Comparison of ENCODE assay signal across 8 mouse cellular contexts in the genomic region with DNA sequence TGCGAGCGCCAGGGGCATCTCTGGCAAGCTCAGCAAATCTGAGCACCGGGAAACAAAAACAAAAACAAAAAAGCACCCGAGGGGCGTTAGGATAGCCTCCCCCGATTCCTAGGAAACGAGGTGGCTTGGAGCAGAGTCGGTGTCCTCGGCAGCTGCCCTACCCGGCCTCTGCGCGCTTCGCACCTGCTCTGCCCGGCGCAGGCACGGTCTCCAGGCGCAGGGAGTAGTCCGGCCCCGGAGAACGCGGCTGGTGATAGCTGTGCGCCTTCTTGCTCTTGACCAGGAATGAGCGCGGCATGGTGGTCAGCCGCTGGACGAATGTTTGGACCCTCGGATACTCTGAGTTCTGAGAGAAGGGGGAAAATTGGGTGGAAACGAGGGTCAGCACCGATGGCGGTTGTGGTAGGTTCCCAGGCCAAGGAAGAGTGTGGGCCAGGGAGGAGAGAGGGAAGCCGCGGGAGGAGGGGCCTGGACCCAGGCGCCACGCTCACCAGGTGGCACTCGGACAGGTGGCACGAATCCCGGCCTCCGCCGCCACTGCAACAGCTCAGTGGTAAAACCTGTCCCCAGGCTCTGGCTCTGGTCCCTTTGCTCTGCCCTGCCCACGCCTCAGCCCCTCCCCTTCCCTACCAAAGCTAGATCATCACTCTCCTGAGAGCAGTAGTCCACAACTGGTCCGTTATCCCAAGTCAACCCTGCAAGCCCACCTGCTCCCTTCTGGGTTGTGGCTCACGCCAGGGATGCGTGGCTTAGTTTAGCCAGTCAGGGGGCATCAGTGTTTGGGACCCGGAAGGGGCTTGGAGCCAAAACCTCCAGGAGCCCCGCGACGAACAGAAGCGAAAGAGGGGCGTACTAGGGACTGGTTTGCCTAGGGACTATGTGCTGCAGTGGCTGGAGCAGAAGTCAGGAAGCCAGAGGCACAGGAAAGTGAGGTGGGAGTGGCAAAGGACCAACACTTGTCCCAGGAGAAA. TPM values are rescaled to one million over a fixed set of nuclear protein-coding genes. Genes with fewer than 3 reads are reported as not detected.
DNase-seq lines count a peak whose midpoint lies in the region; ATAC-seq and TF ChIP-seq lines count a peak whose summit lies in the region.

No protein-coding gene starts in this region.

- H3K4me1 ChIP-seq in bone marrow, adult 2 months (ENCODE audit: control insufficient read depth, insufficient read depth, low read length), result no peaks in the 10 kb centered on the region
- H3K4me1 ChIP-seq in heart, embryonic 14.5 days (ENCODE audit: control insufficient read depth in 2 of 2, insufficient read depth in 2 of 2, low read length in 2 of 2), result peaks cover 33 to 57% of the 10 kb centered on the region in 2 experiments
- H3K4me1 ChIP-seq in limb, embryonic 10.5 days, result peaks cover 55% of the 10 kb centered on the region
- peaks cover 53% of the 10 kb centered on the region for H3K4me1 ChIP-seq in midbrain, embryonic 13.5 days (replicated peaks)

- H3K27me3 ChIP-seq in heart, embryonic 14.5 days (ENCODE audit: control insufficient read depth, insufficient read depth, low read length), result peaks cover 99% of the 10 kb centered on the region
- peaks cover 100% of the 10 kb centered on the region for H3K27me3 ChIP-seq in limb, embryonic 10.5 days (ENCODE audit: low read depth, poor library complexity, severe bottlenecking)
- H3K27me3 ChIP-seq in midbrain, embryonic 13.5 days, result peaks cover 99% of the 10 kb centered on the region

- no peaks in the 10 kb centered on the region for H3K9me3 ChIP-seq in heart, embryonic 14.5 days (ENCODE audit: control insufficient read depth, low read length)
- no peaks in the 10 kb centered on the region for H3K9me3 ChIP-seq in limb, embryonic 10.5 days (replicated peaks)
- no peaks in the 10 kb centered on the region for H3K9me3 ChIP-seq in midbrain, embryonic 13.5 days

- no peaks in the 10 kb centered on the region for H3K36me3 ChIP-seq in heart, embryonic 14.5 days (ENCODE audit: control insufficient read depth, insufficient read depth, low read length)
- H3K36me3 ChIP-seq in limb, embryonic 10.5 days, result no peaks in the 10 kb centered on the region
- H3K36me3 ChIP-seq in midbrain, embryonic 13.5 days, result no peaks in the 10 kb centered on the region

- peak overlapping the region; percentile 76 for H3K4me2 ChIP-seq in heart, embryonic 14.5 days (ENCODE audit: low read length)
- peak overlapping the region; percentile 23 for H3K4me2 ChIP-seq in midbrain, embryonic 13.5 days (replicated peaks)

- no peak for ATAC-seq in heart, embryonic 14.5 days (ENCODE audit: insufficient number of reproducible peaks, insufficient read depth, low FRiP score, low read depth)
- ATAC-seq in midbrain, embryonic 13.5 days, result no peak
- ATAC-seq in megakaryocyte-erythroid progenitor cell, adult 5-6 weeks (replicated peaks; ENCODE audit: low FRiP score, low TSS enrichment, poor library complexity, severe bottlenecking), result no peak

- TF ChIP-seq CTCF in bone marrow, adult 2 months (IDR thresholded peaks at IDR 0.05; ENCODE audit: control insufficient read depth, insufficient read depth, low read length), result no peak

- 0 out of 2 replicates have a peak overlapping the region, but pooled peaks have one; percentile 3 for H3K9ac ChIP-seq in heart, embryonic 14.5 days (ENCODE audit: low read length)
- no peak overlapping the region for H3K9ac ChIP-seq in midbrain, embryonic 13.5 days (replicated peaks)

- H3K27ac ChIP-seq in bone marrow, adult 2 months (ENCODE audit: control insufficient read depth, insufficient read depth, low read depth, low read length, poor library complexity), result peak overlapping the region; percentile 67
- no peak overlapping the region for H3K27ac ChIP-seq in heart, embryonic 14.5 days (replicated peaks in 1 of 2; ENCODE audit: control insufficient read depth in 1 of 2, insufficient read depth in 1 of 2, low read depth in 2 of 2, low read length in 2 of 2)
- no peak overlapping the region for H3K27ac ChIP-seq in limb, embryonic 10.5 days
- no peak overlapping the region for H3K27ac ChIP-seq in midbrain, embryonic 13.5 days

- peak; percentile 24; the same call in 1 of the 2 replicates for TF ChIP-seq POLR2A in bone marrow, adult 2 months (IDR thresholded peaks at IDR 0.05; ENCODE audit: borderline replicate concordance, control insufficient read depth, low read depth, low read length)

- H3K4me3 ChIP-seq in bone marrow, adult 2 months (replicated peaks; ENCODE audit: control insufficient read depth, low read depth, low read length), result peak overlapping the region; percentile 68
- peak overlapping the region; percentile 29 to 43 for H3K4me3 ChIP-seq in heart, embryonic 14.5 days (ENCODE audit: control insufficient read depth in 1 of 2, insufficient read depth in 1 of 2, low read depth in 1 of 2, low read length in 2 of 2)
- H3K4me3 ChIP-seq in limb, embryonic 10.5 days, result peak overlapping the region; percentile 44
- peak overlapping the region; percentile 15; the same call in 1 of the 2 replicates for H3K4me3 ChIP-seq in midbrain, embryonic 13.5 days (replicated peaks)

- DNase-seq in kidney, adult 9 months, result peak; percentile 13
- DNase-seq in kidney, adult 8-10 months, result no peak
- DNase-seq in limb, embryonic 10.5 days (ENCODE audit: low spot score), result peak; percentile 65
- no peak for DNase-seq in left cerebral cortex, adult 8-10 months (ENCODE audit: low spot score in 2 of 2)

- 1% methylated on average over 49 of the region's 49 CpGs for whole genome bisulfite sequencing in bone marrow, adult 2 months
- under 1% methylated on average over 49 of the region's 49 CpGs for WGBS in heart, embryonic 14.5 days
- WGBS in limb, embryonic 10.5 days, result under 1% methylated on average over 49 of the region's 49 CpGs
- under 1% methylated on average over 49 of the region's 49 CpGs for WGBS in midbrain, embryonic 13.5 days

RNA-seq across cellular contexts. Expression of a gene that starts 2.0 kb away (rescaled TPM):
- polyA plus RNA-seq in bone marrow, adult 2 months (2011; ENCODE audit: insufficient read depth, insufficient read length, low replicate concordance, missing spikeins), result 9.0 and 21.1 TPM in 2 replicates
- polyA plus RNA-seq in heart, embryonic 14.5 days (2014; fragmentation: Nextera tagmentation; extraction: Ambion mirVana), result 0.09 TPM in 1 of 2 replicates, not detected in the other
- 0.05 and 0.26 TPM in 2 replicates for polyA plus RNA-seq in limb, embryonic 10.5 days (2016; fragmentation: Nextera tagmentation; extraction: Ambion mirVana)
- polyA plus RNA-seq in midbrain, embryonic 13.5 days (2015; fragmentation: Nextera tagmentation; extraction: Ambion mirVana), result not detected in 2 replicates
- 0.67 and 0.81 TPM in 2 replicates for total RNA-seq in megakaryocyte-erythroid progenitor cell, adult 5-6 weeks (2014; fragmentation: Nextera tagmentation)
- total RNA-seq in megakaryocyte-erythroid progenitor cell, adult 5-6 weeks (2017), result 0.30 TPM in 1 of 2 replicates, not detected in the other
- total RNA-seq in left cerebral cortex, adult 8-10 months (2022), result not detected

Comparison
In these comparisons a context has a peak if more than half of its experiments do, and no peak if none do; other contexts are left out.
1. DNase-seq: peak in kidney, adult 9 months (single experiment) and limb, embryonic 10.5 days (single experiment); none in kidney, adult 8-10 months (0 of 2) and left cerebral cortex, adult 8-10 months (0 of 2).
2. H3K4me3 ChIP-seq: peak in every context shown above with its lines; median percentile 68 in bone marrow, adult 2 months; 44 in limb, embryonic 10.5 days; 36 in heart, embryonic 14.5 days; 15 in midbrain, embryonic 13.5 days.